Mouse (Mus musculus) adrenal gland, adult (tissue): ENCODE measurements around the gene Lst1.

ENCODE experiments used
- DNase-seq, 2 experiments: peaks; one replicate each; pipeline ENCODE4 v3.0.0; 2022 to 2023; ENCODE audit warnings: low spot score in 1 of 2; ENCODE audit not compliant: inconsistent age in 2 of 2

Gene Lst1

GRCm38 (mm10) chr17:35185639-35186611, 2.3 kb downstream of the Lst1 start:
- peak; percentile 73 to 91 for DNase-seq

- peak in 1 of 2 experiments; percentile 3 for DNase-seq
Measured at GRCm38 (mm10) chr17:35180093-35180492, 8.1 kb downstream of the Lst1 start.

GRCm38 (mm10) chr17:35178528-35178927, 9.7 kb downstream of the Lst1 start:
- DNase-seq, result peak; percentile 78 to 93

GRCm38 (mm10) chr17:35175968-35176367, 12.3 kb downstream of the Lst1 start, which contains the start of gene Aif1:
Gene Aif1, minus strand, starts transcription at chr17:35176068.
- no peak for DNase-seq

- DNase-seq, result no peak
Measured at GRCm38 (mm10) chr17:35175382-35175781, 12.9 kb downstream of the Lst1 start.

GRCm38 (mm10) chr17:35174201-35174977, 13.8 kb downstream of the Lst1 start:
- no peak for DNase-seq

GRCm38 (mm10) chr17:35173329-35173728, 14.9 kb downstream of the Lst1 start:
- no peak for DNase-seq

- DNase-seq, result no peak
Measured at GRCm38 (mm10) chr17:35172445-35173234, 15.6 kb downstream of the Lst1 start.

- DNase-seq, result peak in 1 of 2 experiments; percentile 72
Measured at GRCm38 (mm10) chr17:35168541-35169207, 19.6 kb downstream of the Lst1 start.

- DNase-seq, result no peak
Measured at GRCm38 (mm10) chr17:35167794-35168193, 20.4 kb downstream of the Lst1 start.

GRCm38 (mm10) chr17:35166352-35167035, 21.7 kb downstream of the Lst1 start:
- peak; percentile 65 to 88 for DNase-seq

GRCm38 (mm10) chr17:35165451-35166155, 22.6 kb downstream of the Lst1 start:
- DNase-seq, result no peak

- peak; percentile 99 to 100 for DNase-seq
Measured at GRCm38 (mm10) chr17:35164568-35165450, 23.4 kb downstream of the Lst1 start, which contains the start of gene Prrc2a. Gene Prrc2a, minus strand, starts transcription at chr17:35164897.

- no peak for DNase-seq
Measured at GRCm38 (mm10) chr17:35164218-35164567, 24.0 kb downstream of the Lst1 start.

GRCm38 (mm10) chr17:35163326-35164081, 24.7 kb downstream of the Lst1 start:
- peak in 1 of 2 experiments; percentile 80 for DNase-seq

GRCm38 (mm10) chr17:35162730-35163129, 25.5 kb downstream of the Lst1 start:
- peak; percentile 63 to 83 for DNase-seq

GRCm38 (mm10) chr17:35162121-35162520, 26.1 kb downstream of the Lst1 start:
- DNase-seq, result peak in 1 of 2 experiments; percentile 61
